Mouse (Mus musculus) ES-CJ7 (cell line): ENCODE measurements around the gene Cldn10.

Source experiments
- DNase-seq: peaks from one replicate; pipeline ENCODE4 v3.0.0; 2011; ENCODE audit warnings: low read depth, low spot score

Cldn10 gene

GRCm38 (mm10) chr14:118910332-118911222 is 122.9 kb downstream of the Cldn10 start:
- DNase-seq: peak; percentile 42

GRCm38 (mm10) chr14:118911521-118911920 is 123.8 kb downstream of the Cldn10 start:
- DNase-seq: no peak

- no peak for DNase-seq
Observed at GRCm38 (mm10) chr14:118913651-118914050, 125.9 kb downstream of the Cldn10 start.

- DNase-seq: no peak
Observed at GRCm38 (mm10) chr14:118919025-118919424, 131.3 kb downstream of the Cldn10 start.

GRCm38 (mm10) chr14:118920654-118921053 is 132.9 kb downstream of the Cldn10 start:
- no peak for DNase-seq

- DNase-seq: peak; percentile 14
Observed at GRCm38 (mm10) chr14:118922251-118922650, 134.5 kb downstream of the Cldn10 start.

- peak; percentile 28 for DNase-seq
Observed at GRCm38 (mm10) chr14:118922667-118923184, 135.0 kb downstream of the Cldn10 start.
